Mouse (Mus musculus) liver, embryonic 16.5 days (tissue): ENCODE results near the gene Ubqln4. TPM values are rescaled to one million over a fixed set of nuclear protein-coding genes. Genes with fewer than 3 reads are reported as not detected.

Experiments used
- ATAC-seq: fragments of 200-750 bp; cut with Nextera tagmentation; 2 replicates; pipeline ENCODE4 v1.8.0; 2017; ENCODE audit warnings: low read depth, mild to moderate bottlenecking, moderate number of reproducible peaks, moderate library complexity
- H3K27ac ChIP-seq: fragments of 300-500 bp; sonication (generic); 2 replicates; pipeline ENCODE4 v1.5.1; 2014; ENCODE audit warnings: mild to moderate bottlenecking, low read length
- H3K27me3 ChIP-seq: fragments of 300-500 bp; sonication (generic); 2 replicates; pipeline ENCODE4 v1.6.1; 2014; ENCODE audit warnings: low read depth, low read length, mixed read lengths; ENCODE audit not compliant: control insufficient read depth, insufficient read depth
- H3K36me3 ChIP-seq: fragments of 300-500 bp; sonication (generic); 2 replicates; pipeline ENCODE4 v1.6.1; 2014; ENCODE audit warnings: mild to moderate bottlenecking; ENCODE audit not compliant: control insufficient read depth, insufficient read depth
- H3K4me1 ChIP-seq: fragments of 300-500 bp; sonication (generic); 2 replicates; pipeline ENCODE4 v1.6.1; 2014; ENCODE audit warnings: low read depth, low read length, mixed read lengths; ENCODE audit not compliant: control insufficient read depth
- H3K4me2 ChIP-seq: fragments of 300-500 bp; sonication (generic); 2 replicates; pipeline ENCODE4 v1.6.1; 2014; ENCODE audit warnings: low read depth, low read length, mixed read lengths
- H3K4me3 ChIP-seq: fragments of 300-500 bp; sonication (generic); 2 replicates; pipeline ENCODE4 v1.5.1; 2014; ENCODE audit warnings: low read depth, mild to moderate bottlenecking, low read length
- H3K9ac ChIP-seq: fragments of 300-500 bp; sonication (generic); 2 replicates; pipeline ENCODE4 v1.6.1; 2014; ENCODE audit warnings: low read depth, low read length
- H3K9me3 ChIP-seq: fragments of 300-500 bp; sonication (generic); replicated peaks from 2 replicates; pipeline ENCODE4 v1.6.1; 2016; ENCODE audit warnings: low read length; ENCODE audit not compliant: control insufficient read depth
- WGBS: fragments of 180-500 bp; shearing (Covaris S2); extraction: QIAGEN DNeasy Blood & Tissue Kit; methylation state at CpG from one replicate; pipeline ENCODE4 v1.1.7; 2014; ENCODE audit not compliant: insufficient replicate concordance; 5-methylcytosine and 5-hydroxymethylcytosine counted together
- polyA plus RNA-seq: library from polyadenylated mRNA; unstranded; fragments of >200 nt; fragmentation: Nextera tagmentation; extraction: Ambion mirVana; gene quantifications from 2 replicates; pipeline ENCODE4 v1.2.1, GENCODE M21; 2015

The Ubqln4 gene
- polyA plus RNA-seq, 1 experiment from 2014 or later = 16.4 TPM

DNA sequence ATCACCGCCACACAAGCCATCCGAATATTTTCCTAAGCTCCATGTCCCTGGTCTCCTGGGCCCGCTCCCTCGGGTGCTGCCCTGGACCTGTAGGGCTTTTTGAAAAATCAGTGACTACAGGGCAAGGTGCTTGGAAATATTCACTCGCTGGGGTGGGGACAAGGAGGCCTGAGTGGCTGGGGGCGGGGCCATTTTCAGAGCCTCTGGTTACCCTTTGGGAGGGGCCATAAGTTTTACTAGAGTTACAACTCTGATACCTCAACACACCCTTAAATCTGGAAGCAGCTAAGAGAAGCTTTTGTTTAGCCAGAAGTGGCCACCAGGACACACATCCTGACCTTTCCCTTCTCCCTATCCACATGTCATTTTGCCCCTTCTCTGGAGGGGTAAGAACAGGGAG lies 16.4 kb upstream of the Ubqln4 start:
- 71% methylated on average over 6 of the region's 6 CpGs for WGBS
- Histone ChIP-seq H3K4me3 (peak overlapping the region; percentile 61), H3K27ac (peak overlapping the region; percentile 29; the same call in 1 of the 2 replicates), H3K4me1 (peaks cover 23% of the 10 kb centered on the region), H3K36me3 (no peaks in the 10 kb centered on the region), H3K9me3 (no peaks in the 10 kb centered on the region), H3K4me2 (peak overlapping the region; percentile 92), H3K27me3 (peaks cover 9% of the 10 kb centered on the region), H3K9ac (no peak overlapping the region)
- ATAC-seq = peak; percentile 4; the same call in 1 of the 2 replicates

DNA sequence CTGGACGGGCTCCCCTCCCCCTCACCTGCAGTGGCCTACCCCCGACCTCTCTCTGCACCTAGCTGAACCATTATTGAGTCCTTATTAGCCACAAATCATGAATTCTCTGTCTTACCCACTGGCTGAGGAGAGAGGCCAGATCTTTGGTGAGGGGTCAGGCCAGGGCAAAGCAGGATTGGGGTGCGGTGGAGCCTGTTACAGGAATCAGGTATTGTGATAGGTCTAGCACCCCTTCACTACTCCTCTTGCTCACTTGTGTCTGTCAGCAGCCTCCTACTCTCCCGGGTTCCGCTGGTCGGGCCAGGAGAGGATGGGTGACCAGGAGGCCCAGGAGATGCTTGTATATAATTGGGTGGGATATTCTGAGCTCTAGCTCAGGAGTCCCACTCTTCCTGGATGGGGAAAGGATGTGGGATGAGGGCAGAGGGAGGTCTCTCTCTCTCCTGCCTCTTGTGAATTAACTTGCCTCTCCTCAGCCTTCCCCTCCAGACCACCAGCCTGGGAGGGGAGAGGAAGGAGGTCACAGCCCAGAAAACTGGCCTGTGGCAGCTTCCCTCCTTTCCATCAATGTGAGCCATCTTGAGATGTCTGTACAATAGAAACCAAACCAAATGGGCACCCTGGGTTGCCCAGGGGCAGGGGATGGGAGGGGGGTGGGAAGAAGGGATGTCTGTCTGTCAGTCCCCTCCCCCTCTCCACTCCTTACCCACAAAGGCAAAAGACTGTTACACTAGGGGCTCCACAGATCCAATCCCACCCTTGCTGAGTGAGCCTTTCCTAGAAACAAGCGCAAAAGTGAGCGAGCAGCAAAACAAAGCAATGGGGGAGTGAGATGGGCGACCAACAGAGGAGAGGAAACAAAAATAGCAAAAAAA lies 15.1 kb upstream of the Ubqln4 start:
- Histone ChIP-seq H3K36me3 (no peaks in the 10 kb centered on the region), H3K9me3 (no peaks in the 10 kb centered on the region), H3K4me2 (no peak overlapping the region), H3K4me3 (no peak overlapping the region), H3K27me3 (no peaks in the 10 kb centered on the region; the same call in 1 of the 2 replicates), H3K4me1 (peaks cover 14% of the 10 kb centered on the region), H3K27ac (no peak overlapping the region), H3K9ac (no peak overlapping the region)
- no peak for ATAC-seq
- 65% methylated on average over 9 of the region's 9 CpGs for WGBS

DNA sequence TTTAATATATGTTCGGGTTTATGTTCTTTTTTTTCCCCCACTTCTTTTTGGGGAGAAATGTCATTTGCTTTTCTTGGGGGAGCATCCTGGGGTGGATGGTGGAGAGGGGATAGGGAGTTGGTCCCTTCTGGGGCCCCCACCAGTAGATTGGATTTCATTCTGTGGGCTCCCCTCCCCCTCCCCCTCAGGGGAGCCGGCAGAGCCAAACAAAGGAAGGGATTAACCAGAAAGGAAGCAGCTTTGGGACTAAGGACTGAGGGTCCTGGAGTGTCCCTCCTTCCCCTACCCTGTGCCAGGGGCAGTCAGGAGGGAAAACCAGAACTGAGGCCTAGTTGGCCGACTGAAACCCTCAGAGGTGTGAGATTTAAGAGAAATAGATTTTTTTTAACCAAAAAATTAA lies 14.2 kb upstream of the Ubqln4 start:
- WGBS = 57% methylated on average over 3 of the region's 3 CpGs
- no peak for ATAC-seq
- H3K4me1 ChIP-seq = peaks cover 14% of the 10 kb centered on the region

DNA sequence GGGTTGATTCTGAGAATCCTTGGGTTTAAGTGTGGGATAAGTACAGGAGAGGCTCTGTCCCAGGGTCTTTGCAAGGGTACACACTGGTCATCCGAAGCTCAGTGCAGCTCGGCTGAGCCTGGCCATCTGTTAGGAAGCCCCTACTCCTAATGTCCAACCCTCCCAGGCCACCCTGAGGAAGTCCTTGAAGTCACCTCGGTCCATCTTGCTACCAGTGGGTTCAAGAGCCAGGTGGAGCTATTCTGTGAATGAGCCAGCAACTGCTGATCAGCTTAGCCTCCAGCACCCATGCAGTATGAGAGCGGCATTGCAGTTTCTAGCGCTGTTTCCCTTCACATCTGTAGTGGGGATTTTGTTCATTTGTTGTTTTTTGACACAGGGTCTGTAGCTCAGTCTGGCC lies 13.5 kb upstream of the Ubqln4 start:
- H3K9ac ChIP-seq = no peak overlapping the region
- no peak overlapping the region for H3K4me2 ChIP-seq
- ATAC-seq = no peak
- H3K9me3 ChIP-seq = no peaks in the 10 kb centered on the region
- no peak overlapping the region for H3K4me3 ChIP-seq
- H3K4me1 ChIP-seq = peaks cover 14% of the 10 kb centered on the region
- no peak overlapping the region for H3K27ac ChIP-seq
- H3K36me3 ChIP-seq = no peaks in the 10 kb centered on the region
- WGBS = 72% methylated on average over 5 of the region's 5 CpGs
- no peaks in the 10 kb centered on the region for H3K27me3 ChIP-seq

More for the DNA sequence above, 14.2 kb upstream of the Ubqln4 start:
- Histone ChIP-seq H3K9me3 (no peaks in the 10 kb centered on the region), H3K36me3 (no peaks in the 10 kb centered on the region), H3K27me3 (no peaks in the 10 kb centered on the region; the same call in 1 of the 2 replicates), H3K27ac (no peak overlapping the region), H3K4me2 (no peak overlapping the region), H3K9ac (no peak overlapping the region), H3K4me3 (no peak overlapping the region)

DNA sequence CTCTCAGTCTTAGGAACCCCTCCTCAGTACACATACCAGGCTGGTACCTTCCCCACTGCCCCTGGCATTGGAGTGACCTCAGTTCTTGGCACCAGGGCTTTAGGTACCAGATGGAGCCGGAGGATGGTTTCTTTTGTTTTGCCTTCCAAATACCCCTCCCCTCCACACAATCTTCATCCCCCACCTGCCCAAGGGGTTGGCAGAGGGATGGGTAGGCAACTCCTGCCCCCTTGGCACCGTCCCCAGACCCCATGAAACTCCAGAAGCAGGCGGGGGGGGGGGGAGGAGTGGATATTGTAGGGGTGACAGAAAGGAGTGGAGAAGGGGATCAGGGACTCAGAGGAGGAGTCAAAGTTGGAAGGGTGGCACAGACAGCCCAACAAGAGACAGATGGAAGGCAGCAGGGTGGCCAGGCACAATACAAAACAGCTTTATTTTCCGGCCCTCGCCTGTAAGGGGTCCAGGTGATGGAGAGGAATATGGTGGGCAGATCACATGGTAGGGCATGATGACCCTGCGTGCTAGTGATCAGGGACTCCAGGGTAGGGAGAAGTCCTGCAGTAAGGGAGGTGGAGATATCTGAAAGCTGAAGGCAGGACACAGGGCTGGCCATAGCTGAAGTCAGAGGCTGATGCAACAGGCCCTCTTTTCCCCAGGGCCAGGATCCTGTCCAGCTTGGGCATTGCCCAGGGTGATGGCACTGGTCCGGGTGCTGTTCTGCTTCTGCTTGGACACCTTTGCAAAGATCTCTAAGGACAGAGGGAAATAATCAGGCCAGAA lies 11.7 kb upstream of the Ubqln4 start:
- no peak for ATAC-seq
- Histone ChIP-seq H3K9ac (no peak overlapping the region), H3K27ac (no peak overlapping the region), H3K27me3 (no peaks in the 10 kb centered on the region), H3K4me3 (no peak overlapping the region), H3K9me3 (no peaks in the 10 kb centered on the region), H3K4me2 (no peak overlapping the region), H3K4me1 (peaks cover 6% of the 10 kb centered on the region), H3K36me3 (no peaks in the 10 kb centered on the region)
- WGBS = 68% methylated on average over 7 of the region's 7 CpGs

DNA sequence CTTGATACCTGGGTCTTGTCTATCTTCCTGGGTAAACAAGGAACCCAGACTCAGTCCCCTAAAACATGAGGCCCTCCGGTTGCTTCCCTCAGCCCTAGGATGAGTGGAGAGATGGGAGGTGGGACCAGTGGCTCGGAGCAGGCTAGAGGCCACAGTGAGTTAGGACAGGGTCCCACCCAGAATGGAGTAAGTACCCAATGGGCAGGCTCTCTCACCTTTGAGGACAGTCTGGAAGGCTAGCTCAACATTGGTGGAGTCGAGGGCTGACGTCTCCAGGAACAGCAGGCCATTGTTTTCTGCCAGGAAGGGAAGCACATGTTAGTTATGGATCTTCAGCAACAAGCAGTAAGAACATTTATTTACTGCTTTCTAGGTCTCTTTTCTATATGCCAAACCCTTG lies 11.1 kb upstream of the Ubqln4 start:
- 74% methylated on average over 4 of the region's 4 CpGs for WGBS
- no peaks in the 10 kb centered on the region for H3K27me3 ChIP-seq
- no peaks in the 10 kb centered on the region for H3K36me3 ChIP-seq
- no peak overlapping the region for H3K4me3 ChIP-seq
- no peaks in the 10 kb centered on the region for H3K9me3 ChIP-seq
- no peak for ATAC-seq
- no peak overlapping the region for H3K9ac ChIP-seq
- H3K4me1 ChIP-seq = peaks cover 7% of the 10 kb centered on the region
- H3K4me2 ChIP-seq = no peak overlapping the region
- H3K27ac ChIP-seq = no peak overlapping the region

DNA sequence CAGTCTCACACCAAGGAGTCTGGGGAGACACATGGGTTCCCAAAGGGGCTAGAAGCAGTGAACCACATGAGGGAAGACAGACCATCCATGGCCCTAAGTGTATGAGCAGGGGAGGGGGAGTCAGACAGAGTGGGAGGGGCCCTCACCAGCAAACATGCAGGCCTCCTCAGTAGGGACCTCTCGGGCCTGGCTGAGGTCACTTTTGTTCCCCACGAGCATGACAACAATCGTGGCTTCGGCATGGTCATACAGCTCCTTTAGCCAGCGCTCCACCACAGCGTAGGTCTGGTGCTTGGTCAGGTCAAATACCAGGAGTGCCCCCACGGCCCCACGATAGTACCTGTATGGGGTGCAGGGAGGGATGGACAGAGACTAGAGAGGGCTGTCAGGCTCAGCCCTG lies 10.4 kb upstream of the Ubqln4 start:
- Histone ChIP-seq H3K27me3 (no peaks in the 10 kb centered on the region), H3K9me3 (no peaks in the 10 kb centered on the region), H3K27ac (no peak overlapping the region), H3K9ac (no peak overlapping the region), H3K4me1 (peaks cover 7% of the 10 kb centered on the region), H3K36me3 (no peaks in the 10 kb centered on the region), H3K4me3 (no peak overlapping the region), H3K4me2 (no peak overlapping the region)
- WGBS = 65% methylated on average over 8 of the region's 8 CpGs
- ATAC-seq = no peak

DNA sequence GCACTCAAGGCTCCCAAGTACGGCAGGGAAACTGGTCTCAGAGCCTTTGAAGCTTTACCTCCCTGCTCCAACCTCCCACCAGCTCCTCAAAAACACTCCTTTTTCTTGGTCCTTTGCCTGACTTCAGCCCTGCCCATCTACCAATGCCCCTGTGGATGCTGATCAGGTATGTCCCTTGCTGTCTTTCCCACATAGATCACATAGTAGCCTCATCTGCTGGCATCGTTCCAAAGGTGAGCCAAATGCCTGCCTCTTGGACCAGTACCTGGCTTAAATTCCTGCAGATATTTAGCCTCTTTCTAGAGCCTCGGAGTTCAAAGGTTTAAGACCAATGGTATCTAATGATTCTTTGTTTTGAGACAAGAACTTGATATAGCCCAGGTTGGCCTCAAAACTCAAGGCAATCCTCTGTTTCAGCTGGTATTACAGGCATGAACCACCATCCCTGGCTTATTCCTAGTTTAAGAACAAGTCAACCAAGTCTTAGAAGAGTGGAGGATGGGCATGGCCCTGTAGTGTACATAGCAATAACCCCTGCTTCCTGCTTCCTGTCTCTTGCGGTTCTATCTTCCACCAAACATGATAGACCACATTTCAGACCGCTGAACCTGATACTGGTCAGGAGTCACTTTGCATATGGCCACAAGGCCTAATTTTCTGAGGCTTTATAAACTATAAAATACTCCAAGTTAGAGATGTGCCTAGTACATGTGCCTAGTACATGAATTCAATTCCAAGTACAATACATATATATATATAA lies 9.7 kb upstream of the Ubqln4 start:
- 39% methylated on average over 5 of the region's 5 CpGs for WGBS
- H3K4me1 ChIP-seq = peaks cover 7% of the 10 kb centered on the region
- no peaks in the 10 kb centered on the region for H3K36me3 ChIP-seq
- no peaks in the 10 kb centered on the region for H3K9me3 ChIP-seq
- no peak overlapping the region for H3K4me3 ChIP-seq
- H3K27me3 ChIP-seq = no peaks in the 10 kb centered on the region
- no peak overlapping the region for H3K4me2 ChIP-seq
- ATAC-seq = no peak
- no peak overlapping the region for H3K9ac ChIP-seq
- no peak overlapping the region for H3K27ac ChIP-seq
